Mouse (Mus musculus) ES-CJ7 (cell line): Measurements from ENCODE around the gene Hibadh.

Experiments
- DNase-seq: peaks from one replicate; pipeline ENCODE4 v3.0.0; 2011; ENCODE audit warnings: low read depth, low spot score

Hibadh gene

DNA sequence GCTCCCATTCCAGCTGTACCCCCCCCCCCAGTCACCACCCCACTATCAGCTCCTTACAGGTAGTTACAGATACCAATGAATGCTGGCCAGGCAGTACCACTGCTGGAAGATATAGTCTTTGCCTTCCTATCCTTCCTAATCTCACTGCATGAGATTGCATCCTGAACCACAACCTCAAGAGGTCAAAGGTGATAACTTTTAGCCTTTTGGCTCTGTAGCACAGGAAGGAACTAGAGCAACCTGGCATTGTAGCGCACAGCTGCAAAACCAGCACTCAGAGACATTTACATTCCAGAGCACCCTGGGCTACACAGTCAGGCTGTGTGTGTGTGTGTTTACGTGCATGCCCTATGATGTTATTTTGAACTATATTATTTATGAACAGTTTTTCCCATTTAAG, 137.2 kb downstream of the Hibadh start:
- no peak for DNase-seq

GRCm38 (mm10) chr6:52501479-52501878, 138.7 kb downstream of the Hibadh start:
- DNase-seq: no peak
